Mouse (Mus musculus) liver, adult 2 months (tissue): ENCODE results near the gene Gal.

ENCODE experiments used
- CTCF ChIP-seq: fragments of 200-500 bp; IDR thresholded peaks from 2 replicates; pipeline ENCODE4 v1.5.1; 2011; ENCODE audit warnings: low read depth, low read length, control low read depth
- POLR2A ChIP-seq: fragments of 200-500 bp; IDR thresholded peaks from 2 replicates; pipeline ENCODE4 v1.6.1; 2011; ENCODE audit warnings: low read length, control low read depth; ENCODE audit not compliant: insufficient read depth; ENCODE audit errors: extremely low read depth

DNA sequence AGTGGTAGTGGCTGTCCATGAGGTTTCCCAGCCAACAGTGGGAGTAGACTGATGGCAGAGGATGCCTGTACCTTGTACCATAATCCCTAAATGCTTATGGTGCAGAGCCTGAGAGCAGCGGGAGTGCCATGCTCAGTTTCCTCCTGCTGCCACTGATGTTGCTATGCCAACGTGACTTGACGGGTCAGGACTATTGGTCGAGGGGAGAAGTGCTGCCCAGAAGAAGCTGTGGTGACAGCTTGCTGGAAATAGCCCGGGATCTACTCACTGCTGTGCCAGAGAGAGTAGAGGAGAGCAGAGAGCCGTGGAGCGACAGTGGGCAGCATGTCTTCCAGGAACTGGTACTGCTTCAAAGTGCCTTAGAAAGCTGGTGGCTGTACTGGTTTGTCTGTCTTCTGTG is 12.4 kb downstream of the Gal start:
- TF ChIP-seq POLR2A (no peak), CTCF (no peak)
